Mouse (Mus musculus) liver, embryonic 11.5 days (tissue): ENCODE measurements at regions not wholly inside any gene's neighbourhood (a gene's known extent, or its start where the extent isn't known, plus 50 kb on each side); places are given as distances from the start of the nearest gene placed in this dataset.

Experiments used
- ATAC-seq: fragments of 200-750 bp; cut with Nextera tagmentation; replicated peaks from 2 replicates; pipeline ENCODE4 v1.8.0; 2017; ENCODE audit warnings: moderate number of reproducible peaks, mild to moderate bottlenecking, moderate TSS enrichment, moderate library complexity; ENCODE audit not compliant: low FRiP score
- DNase-seq: peaks from one replicate; pipeline ENCODE4 v3.0.0-alpha.2; 2017; ENCODE audit warnings: low spot score
- H3K27ac ChIP-seq: fragments of 300-500 bp; sonication (generic); 2 replicates; pipeline ENCODE4 v1.5.1; 2014; ENCODE audit warnings: mild to moderate bottlenecking, low read depth, low read length, control low read depth
- H3K27me3 ChIP-seq: fragments of 300-500 bp; sonication (generic); replicated peaks from 2 replicates; pipeline ENCODE4 v1.6.1; 2014; ENCODE audit warnings: low read length, mixed read lengths; ENCODE audit not compliant: control insufficient read depth, insufficient read depth
- H3K36me3 ChIP-seq: fragments of 300-500 bp; sonication (generic); 2 replicates; pipeline ENCODE4 v1.6.1; 2014; ENCODE audit warnings: mild to moderate bottlenecking, low read length, moderate library complexity, mixed read lengths; ENCODE audit not compliant: control insufficient read depth, insufficient read depth
- H3K4me1 ChIP-seq: fragments of 300-500 bp; sonication (generic); replicated peaks from 2 replicates; pipeline ENCODE4 v1.6.1; 2014; ENCODE audit warnings: low read length, mixed read lengths; ENCODE audit not compliant: control insufficient read depth, insufficient read depth
- H3K4me2 ChIP-seq: fragments of 300-500 bp; sonication (generic); 2 replicates; pipeline ENCODE4 v1.6.1; 2014; ENCODE audit warnings: mild to moderate bottlenecking, control low read depth, moderate library complexity
- H3K4me3 ChIP-seq: fragments of 300-500 bp; sonication (generic); 2 replicates; pipeline ENCODE4 v1.5.1; 2014; ENCODE audit warnings: low read depth, low read length, control low read depth
- H3K9ac ChIP-seq: fragments of 300-500 bp; sonication (generic); 2 replicates; pipeline ENCODE4 v1.6.1; 2014; ENCODE audit warnings: low read depth, low read length, control low read depth
- H3K9me3 ChIP-seq: fragments of 300-500 bp; sonication (generic); 2 replicates; pipeline ENCODE4 v1.6.1; 2016; ENCODE audit warnings: low read length, inconsistent platforms, mixed read lengths; ENCODE audit not compliant: control insufficient read depth
- WGBS: fragments of 180-500 bp; shearing (Covaris S2); extraction: QIAGEN DNeasy Blood & Tissue Kit; methylation state at CpG from one replicate; pipeline ENCODE4 v1.1.7; 2014; 5-methylcytosine and 5-hydroxymethylcytosine counted together

GRCm38 (mm10) chr17:54685143-54686040 is 386.6 kb upstream of the Slc5a7 start:
- H3K9me3 ChIP-seq = no peaks in the 10 kb centered on the region
- no peak overlapping the region for H3K4me3 ChIP-seq
- DNase-seq (no peak), ATAC-seq (peak; percentile 31; the same call in 1 of the 2 replicates)
- H3K4me2 ChIP-seq = no peak overlapping the region
- WGBS = 42% methylated on average over 2 of the region's 2 CpGs
- H3K27me3 ChIP-seq = no peaks in the 10 kb centered on the region
- H3K4me1 ChIP-seq = no peaks in the 10 kb centered on the region
- H3K36me3 ChIP-seq = no peaks in the 10 kb centered on the region
- H3K9ac ChIP-seq = no peak overlapping the region
- H3K27ac ChIP-seq = no peak overlapping the region

- no peak for DNase-seq
- 64% methylated on average over 2 of the region's 2 CpGs for WGBS
Measured at GRCm38 (mm10) chr17:54678111-54678510, 379.3 kb upstream of the Slc5a7 start.

GRCm38 (mm10) chr17:54669499-54669898 is 370.7 kb upstream of the Slc5a7 start:
- H3K4me1 ChIP-seq = no peaks in the 10 kb centered on the region

More at GRCm38 (mm10) chr17:54678111-54678510, 379.3 kb upstream of the Slc5a7 start:
- Histone ChIP-seq H3K4me2 (no peak overlapping the region), H3K27ac (no peak overlapping the region), H3K36me3 (no peaks in the 10 kb centered on the region), H3K4me1 (no peaks in the 10 kb centered on the region), H3K27me3 (no peaks in the 10 kb centered on the region), H3K9ac (no peak overlapping the region), H3K4me3 (no peak overlapping the region), H3K9me3 (no peaks in the 10 kb centered on the region)
- no peak for ATAC-seq

GRCm38 (mm10) chr17:54662558-54663245 is 363.9 kb upstream of the Slc5a7 start:
- WGBS = 42% methylated on average over 2 of the region's 2 CpGs
- Histone ChIP-seq H3K4me3 (no peak overlapping the region), H3K27me3 (no peaks in the 10 kb centered on the region), H3K9ac (no peak overlapping the region), H3K4me2 (no peak overlapping the region), H3K36me3 (no peaks in the 10 kb centered on the region), H3K9me3 (no peaks in the 10 kb centered on the region), H3K27ac (no peak overlapping the region), H3K4me1 (no peaks in the 10 kb centered on the region)
- ATAC-seq = no peak
- DNase-seq = no peak

More at GRCm38 (mm10) chr17:54669499-54669898, 370.7 kb upstream of the Slc5a7 start:
- ATAC-seq (no peak), DNase-seq (no peak)
- WGBS = 85% methylated on average over 2 of the region's 2 CpGs
- no peaks in the 10 kb centered on the region for H3K27me3 ChIP-seq
- no peaks in the 10 kb centered on the region for H3K36me3 ChIP-seq
- H3K4me3 ChIP-seq = no peak overlapping the region
- H3K9ac ChIP-seq = no peak overlapping the region
- no peaks in the 10 kb centered on the region for H3K9me3 ChIP-seq
- no peak overlapping the region for H3K4me2 ChIP-seq
- no peak overlapping the region for H3K27ac ChIP-seq

- H3K4me3 ChIP-seq = no peak overlapping the region
- H3K27ac ChIP-seq = no peak overlapping the region
- H3K36me3 ChIP-seq = no peaks in the 10 kb centered on the region
- no peak for DNase-seq
- H3K9me3 ChIP-seq = no peaks in the 10 kb centered on the region
- no peak for ATAC-seq
- H3K27me3 ChIP-seq = no peaks in the 10 kb centered on the region
- no peak overlapping the region for H3K9ac ChIP-seq
- no peaks in the 10 kb centered on the region for H3K4me1 ChIP-seq
- no peak overlapping the region for H3K4me2 ChIP-seq
Measured at GRCm38 (mm10) chr17:54656553-54656952, 357.7 kb upstream of the Slc5a7 start.
